Mouse (Mus musculus) limb, embryonic 14.5 days (tissue): ENCODE measurements around the gene Fam185a. TPM values are rescaled to one million over a fixed set of nuclear protein-coding genes. Genes with fewer than 3 reads are reported as not detected.

ENCODE experiments used
- ATAC-seq: fragments of 200-750 bp; cut with Nextera tagmentation; 2 replicates; pipeline ENCODE4 v1.8.0; 2017; ENCODE audit warnings: low read depth, moderate number of reproducible peaks, moderate TSS enrichment; ENCODE audit not compliant: low FRiP score
- DNase-seq: peaks from one replicate; pipeline ENCODE4 v3.0.0-alpha.2; 2015; ENCODE audit warnings: low spot score
- H3K27ac ChIP-seq: fragments of 300-500 bp; sonication (generic); replicated peaks from 2 replicates; pipeline ENCODE4 v1.5.1; 2014; ENCODE audit warnings: low read depth, mild to moderate bottlenecking, low read length, moderate library complexity, mixed read lengths
- H3K27me3 ChIP-seq: fragments of 300-500 bp; sonication (generic); 2 replicates; pipeline ENCODE4 v1.6.1; 2014; ENCODE audit warnings: low read length, mixed read lengths; ENCODE audit not compliant: control insufficient read depth, insufficient read depth
- H3K36me3 ChIP-seq: fragments of 300-500 bp; sonication (generic); 2 replicates; pipeline ENCODE4 v1.6.1; 2014; ENCODE audit warnings: mild to moderate bottlenecking, low read length, moderate library complexity, mixed read lengths; ENCODE audit not compliant: control insufficient read depth, insufficient read depth
- H3K4me1 ChIP-seq: fragments of 300-500 bp; sonication (generic); 2 replicates; pipeline ENCODE4 v1.6.1; 2014; ENCODE audit warnings: antibody characterized with exemption, low read length, mixed read lengths; ENCODE audit not compliant: control insufficient read depth, insufficient read depth
- H3K4me2 ChIP-seq: fragments of 300-500 bp; sonication (generic); replicated peaks from 2 replicates; pipeline ENCODE4 v1.6.1; 2014; ENCODE audit warnings: low read depth, mild to moderate bottlenecking, low read length, moderate library complexity; ENCODE audit not compliant: severe bottlenecking
- H3K4me3 ChIP-seq: fragments of 300-500 bp; sonication (generic); replicated peaks from 2 replicates; pipeline ENCODE4 v1.5.1; 2014; ENCODE audit warnings: low read length
- H3K9ac ChIP-seq: fragments of 300-500 bp; sonication (generic); 2 replicates; pipeline ENCODE4 v1.6.1; 2014; ENCODE audit warnings: mild to moderate bottlenecking, low read depth, low read length, moderate library complexity; ENCODE audit not compliant: severe bottlenecking
- H3K9me3 ChIP-seq: fragments of 300-500 bp; sonication (generic); 2 replicates; pipeline ENCODE4 v1.6.1; 2016; ENCODE audit warnings: low read length; ENCODE audit not compliant: control insufficient read depth
- POLR2A ChIP-seq: fragments of 200-500 bp; IDR thresholded peaks from 2 replicates; pipeline ENCODE4 v1.8.0; 2012; ENCODE audit warnings: inconsistent platforms, mild to moderate bottlenecking, moderate library complexity, borderline replicate concordance; ENCODE audit not compliant: insufficient read depth, insufficient read length; ENCODE audit errors: extremely low read depth
- WGBS: fragments of 180-500 bp; shearing (Covaris S2); extraction: QIAGEN DNeasy Blood & Tissue Kit; methylation state at CpG from one replicate; pipeline ENCODE4 v1.1.7; 2014; 5-methylcytosine and 5-hydroxymethylcytosine counted together
- polyA plus RNA-seq, 2 experiments: library from polyadenylated mRNA; depleted of rRNA in 1 of 2; stranded (reverse) in 1 of 2; unstranded in 1 of 2; fragments of >200 nt; fragmentation: Nextera tagmentation in 1 of 2; extraction: Ambion mirVana in 1 of 2; gene quantifications; 2 replicates each; pipeline versions ENCODE4 v1.2.1 to v1.2.3; 2012 to 2014

The Fam185a gene
- polyA plus RNA-seq, 2 experiments = 4.4 to 4.9 TPM

GRCm38 (mm10) chr5:21467387-21467786 is 42.6 kb downstream of the Fam185a start:
- H3K9me3 ChIP-seq = no peaks in the 10 kb centered on the region
- DNase-seq = no peak
- WGBS = 71% methylated on average over 7 of the region's 7 CpGs
- no peak overlapping the region for H3K27ac ChIP-seq
- H3K9ac ChIP-seq = no peak overlapping the region
- no peak for ATAC-seq
- no peaks in the 10 kb centered on the region for H3K36me3 ChIP-seq
- H3K4me1 ChIP-seq = 0 out of 2 replicates have a peak, but pooled peaks cover 9% of the 10 kb centered on the region
- no peak overlapping the region for H3K4me3 ChIP-seq
- no peak overlapping the region for H3K4me2 ChIP-seq
- no peaks in the 10 kb centered on the region for H3K27me3 ChIP-seq
- no peak for TF ChIP-seq POLR2A

GRCm38 (mm10) chr5:21468100-21468499 is 43.3 kb downstream of the Fam185a start:
- Histone ChIP-seq H3K36me3 (no peaks in the 10 kb centered on the region), H3K27ac (no peak overlapping the region), H3K4me3 (no peak overlapping the region), H3K9ac (no peak overlapping the region), H3K27me3 (no peaks in the 10 kb centered on the region), H3K4me1 (0 out of 2 replicates have a peak, but pooled peaks cover 9% of the 10 kb centered on the region), H3K9me3 (no peaks in the 10 kb centered on the region), H3K4me2 (no peak overlapping the region)
- DNase-seq (no peak), ATAC-seq (no peak)
- 55% methylated on average over 12 of the region's 12 CpGs for WGBS
- TF ChIP-seq POLR2A = no peak

GRCm38 (mm10) chr5:21478428-21478827 is 53.7 kb downstream of the Fam185a start:
- no peak for TF ChIP-seq POLR2A
- no peak for ATAC-seq

GRCm38 (mm10) chr5:21479746-21480145 is 55.0 kb downstream of the Fam185a start:
- Histone ChIP-seq H3K36me3 (no peaks in the 10 kb centered on the region), H3K9me3 (no peaks in the 10 kb centered on the region), H3K4me3 (no peak overlapping the region), H3K27ac (no peak overlapping the region), H3K27me3 (no peaks in the 10 kb centered on the region), H3K9ac (no peak overlapping the region), H3K4me2 (no peak overlapping the region), H3K4me1 (peaks cover 21% of the 10 kb centered on the region)
- no peak for ATAC-seq
- WGBS = 86% methylated on average over 5 of the region's 5 CpGs
- no peak for DNase-seq
- no peak for TF ChIP-seq POLR2A

More at GRCm38 (mm10) chr5:21478428-21478827, 53.7 kb downstream of the Fam185a start:
- H3K36me3 ChIP-seq = no peaks in the 10 kb centered on the region
- H3K27me3 ChIP-seq = no peaks in the 10 kb centered on the region
- 93% methylated on average over 5 of the region's 5 CpGs for WGBS
- H3K9ac ChIP-seq = no peak overlapping the region
- H3K4me3 ChIP-seq = no peak overlapping the region
- no peak for DNase-seq
- H3K4me1 ChIP-seq = peaks cover 18% of the 10 kb centered on the region
- no peak overlapping the region for H3K27ac ChIP-seq
- no peak overlapping the region for H3K4me2 ChIP-seq
- no peaks in the 10 kb centered on the region for H3K9me3 ChIP-seq

- Histone ChIP-seq H3K36me3 (no peaks in the 10 kb centered on the region), H3K27me3 (no peaks in the 10 kb centered on the region), H3K27ac (no peak overlapping the region), H3K9ac (no peak overlapping the region), H3K4me2 (no peak overlapping the region), H3K9me3 (no peaks in the 10 kb centered on the region), H3K4me3 (no peak overlapping the region), H3K4me1 (peaks cover 29% of the 10 kb centered on the region)
- WGBS = 85% methylated on average over 6 of the region's 6 CpGs
- ATAC-seq (no peak), DNase-seq (no peak)
- TF ChIP-seq POLR2A = no peak
These were observed 56.8 kb downstream of the Fam185a start for GRCm38 (mm10) chr5:21481521-21481920.

- 0 out of 2 replicates have a peak, but pooled peaks have one; percentile 5 for ATAC-seq
These were observed 57.9 kb downstream of the Fam185a start for GRCm38 (mm10) chr5:21482446-21483222.

More at GRCm38 (mm10) chr5:21482446-21483222, 57.9 kb downstream of the Fam185a start:
- H3K36me3 ChIP-seq = no peaks in the 10 kb centered on the region
- H3K4me2 ChIP-seq = no peak overlapping the region
- no peaks in the 10 kb centered on the region for H3K27me3 ChIP-seq
- peaks cover 35% of the 10 kb centered on the region for H3K4me1 ChIP-seq
- H3K4me3 ChIP-seq = no peak overlapping the region
- no peak overlapping the region for H3K9ac ChIP-seq
- TF ChIP-seq POLR2A = no peak
- 35% methylated on average over 11 of the region's 11 CpGs for WGBS
- H3K9me3 ChIP-seq = no peaks in the 10 kb centered on the region
- no peak for DNase-seq
- peak overlapping the region; percentile 65; the same call in 1 of the 2 replicates for H3K27ac ChIP-seq
